Mouse (Mus musculus) skeletal muscle tissue, adult 2 months (tissue): ENCODE data around the gene Aknad1.

ENCODE experiments used
- DNase-seq: peaks from one replicate; pipeline ENCODE4 v3.0.0-alpha.2; 2012; ENCODE audit warnings: low read depth, low spot score

The Aknad1 gene

GRCm38 (mm10) chr3:108739045-108739708 is at the start of gene Aknad1:
Gene Aknad1, plus strand, starts transcription at chr3:108739658.
- peak; percentile 77 for DNase-seq

- no peak for DNase-seq
These were observed 49.5 kb upstream of the Aknad1 start for GRCm38 (mm10) chr3:108689979-108690378.

- DNase-seq, result no peak
These were observed 45.1 kb upstream of the Aknad1 start for GRCm38 (mm10) chr3:108694321-108694720.

GRCm38 (mm10) chr3:108698662-108699061 is 40.8 kb upstream of the Aknad1 start:
- DNase-seq, result no peak

GRCm38 (mm10) chr3:108699786-108700185 is 39.7 kb upstream of the Aknad1 start:
- no peak for DNase-seq

GRCm38 (mm10) chr3:108701256-108701655 is 38.2 kb upstream of the Aknad1 start:
- no peak for DNase-seq

GRCm38 (mm10) chr3:108702789-108703188 is 36.7 kb upstream of the Aknad1 start:
- DNase-seq, result no peak

- no peak for DNase-seq
These were observed 28.2 kb upstream of the Aknad1 start for GRCm38 (mm10) chr3:108711296-108711695.

- no peak for DNase-seq
These were observed 26.3 kb upstream of the Aknad1 start for GRCm38 (mm10) chr3:108713065-108713675.

- DNase-seq, result no peak
These were observed 24.6 kb upstream of the Aknad1 start for GRCm38 (mm10) chr3:108714837-108715236.

- no peak for DNase-seq
These were observed 21.5 kb upstream of the Aknad1 start for GRCm38 (mm10) chr3:108717896-108718502.

GRCm38 (mm10) chr3:108719357-108719756 is 20.1 kb upstream of the Aknad1 start:
- no peak for DNase-seq

- DNase-seq, result no peak
These were observed 19.7 kb upstream of the Aknad1 start for GRCm38 (mm10) chr3:108719761-108720160.

GRCm38 (mm10) chr3:108721076-108721991 is 18.1 kb upstream of the Aknad1 start:
- DNase-seq, result peak; percentile 13

GRCm38 (mm10) chr3:108722036-108722872 is 17.2 kb upstream of the Aknad1 start, which contains the start of gene Gpsm2:
Gene Gpsm2, minus strand, starts transcription at chr3:108722309.
- peak; percentile 88 for DNase-seq

- no peak for DNase-seq
These were observed 13.0 kb upstream of the Aknad1 start for GRCm38 (mm10) chr3:108726413-108726812.

GRCm38 (mm10) chr3:108727344-108727743 is 12.1 kb upstream of the Aknad1 start:
- DNase-seq, result no peak

- DNase-seq, result no peak
These were observed 11.7 kb upstream of the Aknad1 start for GRCm38 (mm10) chr3:108727776-108728175.

GRCm38 (mm10) chr3:108730316-108730715 is 9.1 kb upstream of the Aknad1 start:
- no peak for DNase-seq

GRCm38 (mm10) chr3:108737761-108738160 is 1.7 kb upstream of the Aknad1 start:
- no peak for DNase-seq

GRCm38 (mm10) chr3:108744060-108744459 is 4.6 kb downstream of the Aknad1 start:
- DNase-seq, result no peak
